Mouse (Mus musculus): ENCODE results near the gene Cfap44. TPM values are rescaled to one million over a fixed set of nuclear protein-coding genes. Genes with fewer than 3 reads are reported as not detected.

Gene Cfap44
- 2.7 and 6.7 TPM in 2 replicates for polyA plus RNA-seq (2014; fragmentation: Nextera tagmentation; extraction: Ambion mirVana)

DNA sequence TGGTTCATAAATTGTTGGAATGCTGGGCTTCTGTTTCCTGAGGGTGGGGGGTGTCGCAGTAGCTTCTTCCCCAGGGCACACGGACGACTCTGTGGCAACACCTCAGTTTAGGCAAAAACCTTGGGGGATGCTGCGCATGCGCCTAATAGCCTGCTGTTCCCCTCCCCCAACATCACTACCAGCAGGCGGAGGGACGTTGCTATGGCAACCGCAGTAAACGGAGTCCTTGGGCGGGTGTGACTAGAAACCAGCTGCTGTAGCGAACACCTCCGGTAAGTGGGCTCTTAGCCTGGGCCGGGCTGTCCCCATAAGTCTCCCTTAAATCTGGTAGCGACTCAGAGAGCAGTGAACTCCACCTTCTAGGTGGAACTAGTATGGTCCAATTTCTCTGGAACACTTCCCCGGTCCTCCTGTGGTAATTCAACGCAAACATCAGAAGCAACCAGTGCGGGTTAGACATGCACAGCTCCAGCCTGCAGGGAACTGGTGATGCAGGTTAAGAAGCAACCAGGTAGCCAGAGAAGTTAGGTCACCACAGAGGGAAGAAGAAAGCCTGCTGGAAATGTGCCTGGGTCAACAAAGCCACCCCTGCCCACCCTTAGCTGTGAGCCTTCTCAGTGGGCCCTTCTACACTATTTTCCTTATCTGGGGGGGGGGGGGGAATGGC lies at the start of gene Cfap44:
Gene Cfap44, plus strand, starts transcription at position 220 of the 667 bp plus-strand sequence.
- Histone ChIP-seq H3K36me3 (ENCODE audit: control insufficient read depth, insufficient read depth, low read length) (no peaks in the 10 kb centered on the region), H3K4me2 (replicated peaks; ENCODE audit: low read depth, low read length) (peak within 1 kb of the TSS; percentile 40), H3K27ac (ENCODE audit: low read depth, low read length) (no peak within 1 kb of the TSS), H3K4me3 (ENCODE audit: low read depth, low read length) (peak within 1 kb of the TSS; percentile 18), H3K4me1 (replicated peaks; ENCODE audit: control insufficient read depth, insufficient read depth, low read length) (no peaks in the 10 kb centered on the region), H3K27me3 (ENCODE audit: control insufficient read depth, insufficient read depth, low read length) (no peaks in the 10 kb centered on the region), H3K9me3 (ENCODE audit: control insufficient read depth, low read length) (no peaks in the 10 kb centered on the region), H3K9ac (ENCODE audit: low read depth, low read length) (0 out of 2 replicates have a peak within 1 kb of the TSS, but pooled peaks have one; percentile 25)
- ATAC-seq (ENCODE audit: low FRiP score) (peak; percentile 89), DNase-seq (ENCODE audit: low spot score) (peak; percentile 95)
- WGBS = 1% methylated on average over 17 of the region's 17 CpGs

- no peaks in the 10 kb centered on the region for H3K27me3 ChIP-seq (ENCODE audit: control insufficient read depth, insufficient read depth, low read length)
- DNase-seq (ENCODE audit: low spot score) (peak; percentile 96), ATAC-seq (ENCODE audit: low FRiP score) (peak; percentile 99)
- no peaks in the 10 kb centered on the region for H3K4me1 ChIP-seq (replicated peaks; ENCODE audit: control insufficient read depth, insufficient read depth, low read length)
- H3K36me3 ChIP-seq (ENCODE audit: control insufficient read depth, insufficient read depth, low read length) = no peaks in the 10 kb centered on the region
- peak within 1 kb of the TSS; percentile 68 for H3K9ac ChIP-seq (ENCODE audit: low read depth, low read length)
- WGBS = under 1% methylated on average over 57 of the region's 67 CpGs
- no peaks in the 10 kb centered on the region for H3K9me3 ChIP-seq (ENCODE audit: control insufficient read depth, low read length)
- H3K27ac ChIP-seq (ENCODE audit: low read depth, low read length) = peak within 1 kb of the TSS; percentile 84
- H3K4me3 ChIP-seq (ENCODE audit: low read depth, low read length) = peak within 1 kb of the TSS; percentile 85
- peak within 1 kb of the TSS; percentile 63 for H3K4me2 ChIP-seq (replicated peaks; ENCODE audit: low read depth, low read length)
Observed at GRCm38 (mm10) chr16:44347071-44347901, 47.3 kb upstream of the Cfap44 start, which contains the start of gene Spice1. TSS of gene Spice1 (plus strand) at chr16:44347121.

GRCm38 (mm10) chr16:44349801-44350397 lies 44.7 kb upstream of the Cfap44 start:
- Histone ChIP-seq H3K27ac (ENCODE audit: low read depth, low read length) (no peak overlapping the region), H3K4me3 (ENCODE audit: low read depth, low read length) (no peak overlapping the region), H3K27me3 (ENCODE audit: control insufficient read depth, insufficient read depth, low read length) (no peaks in the 10 kb centered on the region), H3K9ac (ENCODE audit: low read depth, low read length) (no peak overlapping the region), H3K36me3 (ENCODE audit: control insufficient read depth, insufficient read depth, low read length) (no peaks in the 10 kb centered on the region), H3K4me1 (replicated peaks; ENCODE audit: control insufficient read depth, insufficient read depth, low read length) (no peaks in the 10 kb centered on the region), H3K9me3 (ENCODE audit: control insufficient read depth, low read length) (no peaks in the 10 kb centered on the region), H3K4me2 (replicated peaks; ENCODE audit: low read depth, low read length) (no peak overlapping the region)
- DNase-seq (ENCODE audit: low spot score) = no peak
- ATAC-seq (ENCODE audit: low FRiP score) = no peak
- WGBS = 91% methylated on average over 4 of the region's 4 CpGs

- no peaks in the 10 kb centered on the region for H3K9me3 ChIP-seq (ENCODE audit: control insufficient read depth, low read length)
- WGBS = 85% methylated on average over 7 of the region's 7 CpGs
- no peaks in the 10 kb centered on the region for H3K27me3 ChIP-seq (ENCODE audit: control insufficient read depth, insufficient read depth, low read length)
- H3K27ac ChIP-seq (ENCODE audit: low read depth, low read length) = no peak overlapping the region
- no peak overlapping the region for H3K4me2 ChIP-seq (replicated peaks; ENCODE audit: low read depth, low read length)
- H3K9ac ChIP-seq (ENCODE audit: low read depth, low read length) = no peak overlapping the region
- no peak overlapping the region for H3K4me3 ChIP-seq (ENCODE audit: low read depth, low read length)
- H3K4me1 ChIP-seq (replicated peaks; ENCODE audit: control insufficient read depth, insufficient read depth, low read length) = no peaks in the 10 kb centered on the region
- H3K36me3 ChIP-seq (ENCODE audit: control insufficient read depth, insufficient read depth, low read length) = no peaks in the 10 kb centered on the region
- DNase-seq (ENCODE audit: low spot score) (no peak), ATAC-seq (ENCODE audit: low FRiP score) (no peak)
Observed at GRCm38 (mm10) chr16:44356291-44356690, 38.3 kb upstream of the Cfap44 start.

DNA sequence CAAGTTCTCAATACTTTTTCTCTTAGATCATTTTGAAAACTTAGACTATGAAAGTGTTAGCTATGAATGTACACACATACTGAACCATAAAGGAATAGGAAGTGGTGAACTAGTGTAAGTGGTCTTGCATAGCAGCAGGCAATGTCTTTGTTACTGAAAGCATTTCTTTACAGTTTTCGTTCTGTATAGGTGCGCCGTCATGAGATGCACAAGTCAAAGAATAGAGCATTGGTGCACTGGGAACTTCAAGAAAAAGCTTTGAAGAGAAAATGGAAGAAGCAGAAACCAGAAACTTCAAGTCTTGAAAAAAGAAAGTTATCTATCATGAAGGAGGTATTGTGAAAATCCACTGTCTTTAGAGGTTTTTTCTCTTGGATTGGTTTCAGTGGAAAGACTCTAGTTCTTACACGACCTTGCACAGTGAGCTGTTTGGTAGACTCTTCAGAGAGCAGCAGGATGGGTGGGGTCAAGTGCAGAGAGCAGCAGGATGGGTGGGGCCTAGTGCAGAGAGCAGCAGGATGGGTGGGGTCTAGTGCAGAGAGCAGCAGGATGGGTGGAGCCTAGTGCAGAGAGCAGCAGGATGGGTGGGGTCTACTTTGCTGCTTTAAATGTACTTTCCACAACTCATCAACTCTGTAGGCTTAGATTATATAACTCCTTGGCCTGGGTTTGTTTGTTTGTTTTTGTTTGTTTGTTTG lies 36.9 kb upstream of the Cfap44 start:
- DNase-seq (ENCODE audit: low spot score) (no peak), ATAC-seq (ENCODE audit: low FRiP score) (no peak)
- no peaks in the 10 kb centered on the region for H3K27me3 ChIP-seq (ENCODE audit: control insufficient read depth, insufficient read depth, low read length)
- WGBS = 76% methylated on average over 4 of the region's 4 CpGs
- no peaks in the 10 kb centered on the region for H3K36me3 ChIP-seq (ENCODE audit: control insufficient read depth, insufficient read depth, low read length)
- no peak overlapping the region for H3K9ac ChIP-seq (ENCODE audit: low read depth, low read length)
- no peak overlapping the region for H3K4me2 ChIP-seq (replicated peaks; ENCODE audit: low read depth, low read length)
- no peak overlapping the region for H3K27ac ChIP-seq (ENCODE audit: low read depth, low read length)
- no peaks in the 10 kb centered on the region for H3K9me3 ChIP-seq (ENCODE audit: control insufficient read depth, low read length)
- no peak overlapping the region for H3K4me3 ChIP-seq (ENCODE audit: low read depth, low read length)
- H3K4me1 ChIP-seq (replicated peaks; ENCODE audit: control insufficient read depth, insufficient read depth, low read length) = no peaks in the 10 kb centered on the region

GRCm38 (mm10) chr16:44361921-44362890 lies 32.4 kb upstream of the Cfap44 start:
- H3K9me3 ChIP-seq (ENCODE audit: control insufficient read depth, low read length) = no peaks in the 10 kb centered on the region
- H3K27me3 ChIP-seq (ENCODE audit: control insufficient read depth, insufficient read depth, low read length) = no peaks in the 10 kb centered on the region
- no peak overlapping the region for H3K9ac ChIP-seq (ENCODE audit: low read depth, low read length)
- H3K4me1 ChIP-seq (replicated peaks; ENCODE audit: control insufficient read depth, insufficient read depth, low read length) = no peaks in the 10 kb centered on the region
- ATAC-seq (ENCODE audit: low FRiP score) (no peak), DNase-seq (ENCODE audit: low spot score) (peak; percentile 43)
- no peak overlapping the region for H3K27ac ChIP-seq (ENCODE audit: low read depth, low read length)
- H3K4me3 ChIP-seq (ENCODE audit: low read depth, low read length) = no peak overlapping the region
- no peak overlapping the region for H3K4me2 ChIP-seq (replicated peaks; ENCODE audit: low read depth, low read length)
- WGBS = 89% methylated on average over 10 of the region's 10 CpGs
- no peaks in the 10 kb centered on the region for H3K36me3 ChIP-seq (ENCODE audit: control insufficient read depth, insufficient read depth, low read length)

DNA sequence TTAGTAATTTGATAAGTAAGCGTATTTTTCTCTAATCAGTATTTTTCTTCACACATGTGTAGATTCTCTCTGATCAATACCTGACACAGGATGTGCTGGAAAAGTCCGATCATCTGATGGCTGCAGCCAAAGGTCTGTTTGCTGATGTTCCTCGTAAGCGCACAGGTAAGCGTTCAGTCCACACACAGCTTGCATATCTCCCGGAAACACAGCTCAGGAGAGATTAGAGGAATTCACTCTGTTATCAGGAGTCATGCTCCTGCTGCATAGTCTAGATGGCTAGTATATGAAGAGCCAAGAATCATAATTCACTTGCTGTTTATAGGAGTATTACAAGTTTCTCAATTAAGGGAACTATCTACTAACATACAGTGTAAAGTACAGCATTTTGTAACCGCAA lies 29.1 kb upstream of the Cfap44 start:
- Histone ChIP-seq H3K4me3 (ENCODE audit: low read depth, low read length) (no peak overlapping the region), H3K9me3 (ENCODE audit: control insufficient read depth, low read length) (no peaks in the 10 kb centered on the region), H3K4me1 (replicated peaks; ENCODE audit: control insufficient read depth, insufficient read depth, low read length) (no peaks in the 10 kb centered on the region), H3K9ac (ENCODE audit: low read depth, low read length) (no peak overlapping the region), H3K4me2 (replicated peaks; ENCODE audit: low read depth, low read length) (no peak overlapping the region), H3K36me3 (ENCODE audit: control insufficient read depth, insufficient read depth, low read length) (peaks cover 2% of the 10 kb centered on the region; the same call in 1 of the 2 replicates), H3K27ac (ENCODE audit: low read depth, low read length) (no peak overlapping the region), H3K27me3 (ENCODE audit: control insufficient read depth, insufficient read depth, low read length) (no peaks in the 10 kb centered on the region)
- DNase-seq (ENCODE audit: low spot score) (no peak), ATAC-seq (ENCODE audit: low FRiP score) (no peak)
- WGBS = 96% methylated on average over 7 of the region's 7 CpGs
